Mouse (Mus musculus) cerebellum, adult 2 months (tissue): ENCODE measurements at regions not wholly inside any gene's neighbourhood (a gene's known extent, or its start where the extent isn't known, plus 50 kb on each side); places are given as distances from the start of the nearest gene placed in this dataset.

Source experiments
- CTCF ChIP-seq: fragments of 200-500 bp; IDR thresholded peaks from 2 replicates; pipeline ENCODE4 v1.5.1; 2011; ENCODE audit warnings: low read depth, mild to moderate bottlenecking, control low read depth, low read length, moderate library complexity, borderline replicate concordance; ENCODE audit not compliant: insufficient read depth
- POLR2A ChIP-seq: fragments of 200-500 bp; IDR thresholded peaks from 2 replicates; pipeline ENCODE4 v1.6.1; 2011; ENCODE audit warnings: low read length, control low read depth, borderline replicate concordance; ENCODE audit not compliant: insufficient read depth

DNA sequence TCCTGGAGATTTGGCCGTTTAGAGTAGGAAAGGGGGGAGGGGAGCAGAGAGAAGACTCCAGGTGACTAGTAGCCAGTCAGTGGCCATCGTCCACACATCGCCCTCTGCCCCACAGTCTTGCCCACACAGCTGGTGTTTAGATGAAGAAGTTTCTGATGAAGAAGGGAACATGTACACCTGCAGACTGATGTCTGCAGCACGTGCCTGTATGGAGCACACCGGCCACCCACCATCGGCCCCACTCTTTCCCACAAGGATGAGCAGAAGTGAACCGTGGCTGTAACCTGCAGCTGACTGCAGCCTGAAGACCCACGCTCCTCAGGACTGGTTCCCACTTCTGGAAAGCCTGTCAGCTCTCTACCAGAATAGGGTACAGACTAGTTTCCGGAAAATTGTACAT lies 121.1 kb upstream of the Tbca start:
- no peak for TF ChIP-seq POLR2A
- TF ChIP-seq CTCF: no peak
